Mouse (Mus musculus): ENCODE results near the gene Leng9. TPM values are rescaled to one million over a fixed set of nuclear protein-coding genes. Genes with fewer than 3 reads are reported as not detected.

Leng9 gene
- total and polyA plus RNA-seq, 3 experiments, result 2.9 to 5.4 (median 3.7) TPM

DNA sequence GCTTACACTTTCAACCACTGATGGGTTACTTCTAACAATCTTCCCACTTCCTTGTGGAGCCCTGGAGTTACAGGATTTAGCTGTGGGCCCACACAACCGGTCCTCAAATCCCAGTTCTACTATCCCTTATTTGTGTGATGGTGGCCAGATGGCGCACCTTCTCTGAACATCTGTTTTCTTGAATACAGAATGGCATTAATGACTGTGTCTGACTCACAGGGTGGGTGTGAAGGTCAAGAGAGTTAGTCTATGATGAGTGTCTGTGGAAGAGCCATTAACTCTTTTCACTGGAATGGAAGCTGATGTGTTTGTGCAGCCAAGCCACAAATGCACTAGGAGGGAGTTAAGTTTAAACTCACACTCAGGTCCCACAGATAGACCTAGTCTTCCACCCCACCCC lies 51.9 kb downstream of the Leng9 start:
- TF ChIP-seq CTCF (IDR thresholded peaks at IDR 0.05; ENCODE audit: low read depth, low read length) (no peak), GATA2 (IDR thresholded peaks at IDR 0.05; ENCODE audit: borderline replicate concordance, low read depth, low read length) (no peak), TAL1 (conservative IDR thresholded peaks at IDR 0.05; ENCODE audit: low read depth, low read length) (no peak), POLR2AphosphoS5 (IDR thresholded peaks at IDR 0.05; ENCODE audit: insufficient replicate concordance, low read depth, low read length) (no peak), GATA1 (IDR thresholded peaks at IDR 0.05; ENCODE audit: borderline replicate concordance, low read length) (no peak)
- no peaks in the 10 kb centered on the region for H3K4me1 ChIP-seq (ENCODE audit: insufficient read depth, low read depth, low read length)
- ATAC-seq (ENCODE audit: extremely low read depth, insufficient number of reproducible peaks, low FRiP score, poor library complexity, severe bottlenecking) (no peak), DNase-seq (ENCODE audit: low spot score) (no peak)
- H3K27me3 ChIP-seq (ENCODE audit: insufficient read depth, low read length), result peaks cover 5% of the 10 kb centered on the region
- H3K4me3 ChIP-seq (ENCODE audit: low read depth, low read length), result no peak overlapping the region
- H3K9me3 ChIP-seq (replicated peaks), result no peaks in the 10 kb centered on the region
- H3K36me3 ChIP-seq (replicated peaks), result no peaks in the 10 kb centered on the region

Other genes starting within 250 kb of the Leng9 start
- gene Lilra6, start 234.9 kb downstream of the Leng9 start, total RNA-seq (2014; fragmentation: Nextera tagmentation), result not detected in 2 replicates
- 1.9 and 2.1 TPM in 2 replicates for gene Lilra6, start 234.9 kb downstream of the Leng9 start, total RNA-seq (2017)
- not detected in 2 replicates for gene Lilra6, start 234.9 kb downstream of the Leng9 start, polyA plus RNA-seq (2012)
- gene Lair1, start 87.2 kb downstream of the Leng9 start, total RNA-seq (2014; fragmentation: Nextera tagmentation), result 0.45 TPM in 1 of 2 replicates, not detected in the other
- 3.4 and 4.3 TPM in 2 replicates for gene Lair1, start 87.2 kb downstream of the Leng9 start, total RNA-seq (2017)
- 0.02 and 0.03 TPM in 2 replicates for gene Lair1, start 87.2 kb downstream of the Leng9 start, polyA plus RNA-seq (2012)
- not detected in 2 replicates for gene Ttyh1, start 31.0 kb downstream of the Leng9 start, total RNA-seq (2014; fragmentation: Nextera tagmentation)
- 0.06 and 0.11 TPM in 2 replicates for gene Ttyh1, start 31.0 kb downstream of the Leng9 start, total RNA-seq (2017)
- gene Ttyh1, start 31.0 kb downstream of the Leng9 start, polyA plus RNA-seq (2012), result not detected in 2 replicates
- 125 and 154 TPM in 2 replicates for gene Leng8, start 13.3 kb downstream of the Leng9 start, total RNA-seq (2014; fragmentation: Nextera tagmentation)
- 37.5 and 40.8 TPM in 2 replicates for gene Leng8, start 13.3 kb downstream of the Leng9 start, total RNA-seq (2017)
- gene Leng8, start 13.3 kb downstream of the Leng9 start, polyA plus RNA-seq (2012), result 132 and 135 TPM in 2 replicates
- gene Cdc42ep5, start 14.5 kb upstream of the Leng9 start, total RNA-seq (2014; fragmentation: Nextera tagmentation), result 1.3 TPM in 1 of 2 replicates, not detected in the other
- 0.33 and 0.52 TPM in 2 replicates for gene Cdc42ep5, start 14.5 kb upstream of the Leng9 start, total RNA-seq (2017)
- 0.62 and 0.83 TPM in 2 replicates for gene Cdc42ep5, start 14.5 kb upstream of the Leng9 start, polyA plus RNA-seq (2012)
- gene Lilra5, start 87.4 kb upstream of the Leng9 start, total RNA-seq (2014; fragmentation: Nextera tagmentation), result not detected in 2 replicates
- gene Lilra5, start 87.4 kb upstream of the Leng9 start, total RNA-seq (2017), result not detected in 2 replicates
- gene Lilra5, start 87.4 kb upstream of the Leng9 start, polyA plus RNA-seq (2012), result not detected in 2 replicates
- gene Ncr1, start 187.3 kb upstream of the Leng9 start, total RNA-seq (2014; fragmentation: Nextera tagmentation), result not detected in 2 replicates
- 0.05 TPM in 1 of 2 replicates, not detected in the other for gene Ncr1, start 187.3 kb upstream of the Leng9 start, total RNA-seq (2017)
- gene Ncr1, start 187.3 kb upstream of the Leng9 start, polyA plus RNA-seq (2012), result not detected in 2 replicates
- gene Gp6, start 247.4 kb upstream of the Leng9 start, total RNA-seq (2014; fragmentation: Nextera tagmentation), result 3.1 and 11.8 TPM in 2 replicates
- gene Gp6, start 247.4 kb upstream of the Leng9 start, total RNA-seq (2017), result 0.29 and 0.44 TPM in 2 replicates
- 0.05 and 0.11 TPM in 2 replicates for gene Gp6, start 247.4 kb upstream of the Leng9 start, polyA plus RNA-seq (2012)

Measured in G1E (cell line).